Mouse (Mus musculus): ENCODE data around the gene Gm13723. TPM values are rescaled to one million over a fixed set of nuclear protein-coding genes. Genes with fewer than 3 reads are reported as not detected.

The Gm13723 gene
- not detected in 2 replicates for polyA plus RNA-seq (2012; rRNA removed)

DNA sequence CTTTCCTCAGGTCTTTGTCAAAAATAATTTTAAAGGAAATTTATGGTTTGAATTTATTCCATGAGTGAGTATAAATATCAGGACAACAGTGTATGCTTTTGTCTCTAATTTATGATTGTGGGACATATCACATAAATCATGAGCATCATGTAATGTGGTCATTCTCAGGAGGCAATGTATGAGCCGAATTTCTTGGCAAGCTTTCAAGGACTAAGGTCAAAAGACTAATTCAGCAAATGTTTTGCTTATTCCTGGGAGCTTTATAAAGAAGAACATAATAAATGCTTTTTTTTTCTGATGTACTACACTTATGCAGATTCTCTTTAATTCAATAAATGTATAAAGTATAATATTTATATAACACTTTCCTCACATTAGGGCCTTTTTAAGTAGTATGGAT is at the start of gene Gm13723:
Gm13723 (minus strand) TSS at position 101 of the 400 bp plus-strand sequence.
- H3K27me3 ChIP-seq (ENCODE audit: control insufficient read depth, insufficient read depth, low read length), result no peaks in the 10 kb centered on the region
- 11% methylated on average over 1 of the region's 1 CpGs for WGBS
- DNase-seq, result no peak
- H3K4me3 ChIP-seq (replicated peaks; ENCODE audit: insufficient read depth, low read depth, low read length), result no peak within 1 kb of the TSS
- no peaks in the 10 kb centered on the region for H3K4me1 ChIP-seq (ENCODE audit: control insufficient read depth, insufficient read depth, low read length)
- H3K27ac ChIP-seq (ENCODE audit: insufficient read depth, low read length), result no peak within 1 kb of the TSS
- TF ChIP-seq POLR2A (IDR thresholded peaks at IDR 0.05; ENCODE audit: borderline replicate concordance, insufficient read depth, low read length), result no peak
- no peak for TF ChIP-seq CTCF (IDR thresholded peaks at IDR 0.05; ENCODE audit: borderline replicate concordance, insufficient read depth, low read depth, low read length)

DNA sequence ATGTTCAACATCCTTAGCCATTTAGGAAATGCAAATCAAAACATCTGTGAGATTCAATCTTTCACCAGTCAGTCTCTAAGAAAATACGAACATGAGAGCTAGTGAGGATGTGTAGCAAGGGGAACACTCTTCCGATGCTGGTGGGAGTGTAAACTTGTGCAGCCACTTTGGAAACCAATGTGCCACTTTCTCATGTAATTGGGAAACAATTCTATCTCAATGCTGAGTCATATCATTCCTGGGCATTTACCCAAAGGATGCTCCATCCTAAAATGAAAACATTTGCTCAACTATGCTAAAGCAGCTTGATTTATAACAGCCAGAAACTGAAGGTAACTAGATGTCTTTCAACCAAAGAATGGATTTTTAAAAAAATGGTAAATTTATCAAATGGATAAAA is 31.0 kb upstream of the Gm13723 start:
- H3K4me1 ChIP-seq (ENCODE audit: control insufficient read depth, insufficient read depth, low read length), result no peaks in the 10 kb centered on the region
- no peak overlapping the region for H3K4me3 ChIP-seq (replicated peaks; ENCODE audit: insufficient read depth, low read depth, low read length)
- H3K27ac ChIP-seq (ENCODE audit: insufficient read depth, low read length), result no peak overlapping the region
- no peaks in the 10 kb centered on the region for H3K27me3 ChIP-seq (ENCODE audit: control insufficient read depth, insufficient read depth, low read length)
- TF ChIP-seq CTCF (IDR thresholded peaks at IDR 0.05; ENCODE audit: borderline replicate concordance, insufficient read depth, low read depth, low read length) (no peak), POLR2A (IDR thresholded peaks at IDR 0.05; ENCODE audit: borderline replicate concordance, insufficient read depth, low read length) (no peak)
- 86% methylated on average over 2 of the region's 2 CpGs for whole genome bisulfite sequencing
- DNase-seq, result no peak

DNA sequence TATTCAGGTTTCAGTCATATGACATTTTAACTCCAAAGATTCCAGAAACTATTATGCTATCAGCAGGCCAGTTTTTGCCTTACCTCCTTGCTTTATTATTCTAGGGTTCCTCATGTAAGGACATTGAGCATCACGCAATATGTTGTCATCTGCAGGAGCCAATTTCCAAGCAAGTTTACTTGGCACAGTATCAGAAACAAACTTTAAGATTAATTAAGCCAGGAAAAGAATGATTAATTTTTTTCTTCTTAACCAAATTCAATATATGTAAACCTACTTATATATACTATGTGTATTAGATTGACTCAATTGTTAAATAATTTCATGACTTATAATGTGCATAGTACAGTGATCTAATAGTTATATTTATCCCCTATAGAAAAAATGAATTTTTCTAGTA is 17.5 kb upstream of the Gm13723 start, which contains the start of gene Olfr1097:
Olfr1097 (minus strand) TSS at position 101 of the 400 bp plus-strand sequence.
- Histone ChIP-seq H3K4me3 (replicated peaks; ENCODE audit: insufficient read depth, low read depth, low read length) (no peak within 1 kb of the TSS), H3K27me3 (ENCODE audit: control insufficient read depth, insufficient read depth, low read length) (no peaks in the 10 kb centered on the region), H3K27ac (ENCODE audit: insufficient read depth, low read length) (no peak within 1 kb of the TSS), H3K4me1 (ENCODE audit: control insufficient read depth, insufficient read depth, low read length) (no peaks in the 10 kb centered on the region)
- TF ChIP-seq POLR2A (IDR thresholded peaks at IDR 0.05; ENCODE audit: borderline replicate concordance, insufficient read depth, low read length), result no peak
- TF ChIP-seq CTCF (IDR thresholded peaks at IDR 0.05; ENCODE audit: borderline replicate concordance, insufficient read depth, low read depth, low read length), result no peak
- 73% methylated on average over 1 of the region's 1 CpGs for WGBS
- no peak for DNase-seq

DNA sequence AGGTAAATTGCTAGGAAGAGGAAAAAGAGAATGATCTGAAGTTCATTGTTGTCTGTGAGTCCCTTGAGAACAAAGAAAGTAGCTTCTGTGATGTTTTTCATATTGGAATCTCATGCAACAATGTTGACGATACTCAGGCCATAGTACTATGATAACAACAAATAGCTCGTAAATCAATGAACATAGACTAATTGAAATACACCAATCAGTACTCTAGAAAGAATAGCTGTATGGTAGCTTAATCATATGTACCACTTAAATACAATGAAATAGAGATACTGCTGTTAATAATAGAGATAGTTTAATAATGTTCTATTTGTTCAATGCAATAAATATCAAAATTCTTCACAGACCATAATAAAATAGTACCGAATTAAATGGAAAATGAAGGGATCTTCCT is 23.0 kb downstream of the Gm13723 start, which contains the start of gene Olfr1095:
Olfr1095 (minus strand) TSS at position 101 of the 400 bp plus-strand sequence.
- Histone ChIP-seq H3K27me3 (ENCODE audit: control insufficient read depth, insufficient read depth, low read length) (no peaks in the 10 kb centered on the region), H3K4me3 (replicated peaks; ENCODE audit: insufficient read depth, low read depth, low read length) (no peak within 1 kb of the TSS), H3K4me1 (ENCODE audit: control insufficient read depth, insufficient read depth, low read length) (no peaks in the 10 kb centered on the region), H3K27ac (ENCODE audit: insufficient read depth, low read length) (no peak within 1 kb of the TSS)
- 88% methylated on average over 3 of the region's 3 CpGs for WGBS
- DNase-seq, result no peak
- no peak for TF ChIP-seq CTCF (IDR thresholded peaks at IDR 0.05; ENCODE audit: borderline replicate concordance, insufficient read depth, low read depth, low read length)
- TF ChIP-seq POLR2A (IDR thresholded peaks at IDR 0.05; ENCODE audit: borderline replicate concordance, insufficient read depth, low read length), result no peak

DNA sequence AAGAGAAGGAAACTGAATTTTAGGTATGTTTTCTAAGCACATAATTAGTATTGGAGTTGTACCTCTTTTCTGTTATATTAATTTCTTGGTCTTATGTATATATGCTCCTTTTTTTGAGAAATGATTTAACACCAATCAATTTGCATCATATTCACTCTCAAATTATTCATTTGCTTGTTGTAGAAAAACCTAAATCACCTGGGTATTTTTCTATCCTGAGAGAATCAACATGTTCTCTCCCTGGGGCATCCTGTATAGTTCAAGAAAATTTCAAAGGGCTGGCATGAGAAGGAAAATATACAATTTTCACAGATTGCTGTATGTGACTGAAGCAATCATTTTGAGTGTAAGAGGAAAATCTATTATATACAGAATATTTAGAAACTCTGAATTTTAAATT is 50.2 kb downstream of the Gm13723 start, which contains the start of gene Olfr1094:
Olfr1094 (plus strand) TSS at position 301 of the 400 bp plus-strand sequence.
- no peak within 1 kb of the TSS for H3K27ac ChIP-seq (ENCODE audit: insufficient read depth, low read length)
- H3K27me3 ChIP-seq (ENCODE audit: control insufficient read depth, insufficient read depth, low read length), result no peaks in the 10 kb centered on the region
- TF ChIP-seq POLR2A (IDR thresholded peaks at IDR 0.05; ENCODE audit: borderline replicate concordance, insufficient read depth, low read length) (no peak), CTCF (IDR thresholded peaks at IDR 0.05; ENCODE audit: borderline replicate concordance, insufficient read depth, low read depth, low read length) (no peak)
- H3K4me1 ChIP-seq (ENCODE audit: control insufficient read depth, insufficient read depth, low read length), result no peaks in the 10 kb centered on the region
- H3K4me3 ChIP-seq (replicated peaks; ENCODE audit: insufficient read depth, low read depth, low read length), result no peak within 1 kb of the TSS
- no peak for DNase-seq

Other genes starting within 250 kb of the Gm13723 start
- not detected in 2 replicates for gene Olfr1084, start 235.1 kb downstream of the Gm13723 start, polyA plus RNA-seq (2012; rRNA removed)
- not detected in 2 replicates for gene Olfr1085, start 212.8 kb downstream of the Gm13723 start, polyA plus RNA-seq (2012; rRNA removed)
- not detected in 2 replicates for gene Olfr1086, start 194.7 kb downstream of the Gm13723 start, polyA plus RNA-seq (2012; rRNA removed)
- not detected in 2 replicates for gene Olfr1087, start 176.4 kb downstream of the Gm13723 start, polyA plus RNA-seq (2012; rRNA removed)
- gene Olfr1089, start 141.1 kb downstream of the Gm13723 start, polyA plus RNA-seq (2012; rRNA removed), result not detected in 2 replicates
- gene Olfr1090, start 115.8 kb downstream of the Gm13723 start, polyA plus RNA-seq (2012; rRNA removed), result not detected in 2 replicates
- gene Olfr1093, start 92.3 kb downstream of the Gm13723 start, polyA plus RNA-seq (2012; rRNA removed), result not detected in 2 replicates
- not detected in 2 replicates for gene Olfr141, start 64.8 kb downstream of the Gm13723 start, polyA plus RNA-seq (2012; rRNA removed)
- gene Olfr1094, start 50.1 kb downstream of the Gm13723 start, polyA plus RNA-seq (2012; rRNA removed), result not detected in 2 replicates
- gene Olfr1095, start 23.1 kb downstream of the Gm13723 start, polyA plus RNA-seq (2012; rRNA removed), result not detected in 2 replicates
- not detected in 2 replicates for gene Olfr1097, start 17.4 kb upstream of the Gm13723 start, polyA plus RNA-seq (2012; rRNA removed)
- gene Olfr1098, start 49.7 kb upstream of the Gm13723 start, polyA plus RNA-seq (2012; rRNA removed), result not detected in 2 replicates
- not detected in 2 replicates for gene Olfr1099, start 85.9 kb upstream of the Gm13723 start, polyA plus RNA-seq (2012; rRNA removed)
- not detected in 2 replicates for gene Olfr1100, start 105.2 kb upstream of the Gm13723 start, polyA plus RNA-seq (2012; rRNA removed)
- not detected in 2 replicates for gene Olfr1101, start 116.4 kb upstream of the Gm13723 start, polyA plus RNA-seq (2012; rRNA removed)
- not detected in 2 replicates for gene Olfr1102, start 123.6 kb upstream of the Gm13723 start, polyA plus RNA-seq (2012; rRNA removed)
- gene Olfr1104, start 152.3 kb upstream of the Gm13723 start, polyA plus RNA-seq (2012; rRNA removed), result not detected in 2 replicates
- not detected in 2 replicates for gene Olfr1105, start 161.7 kb upstream of the Gm13723 start, polyA plus RNA-seq (2012; rRNA removed)
- gene Olfr1106, start 177.5 kb upstream of the Gm13723 start, polyA plus RNA-seq (2012; rRNA removed), result not detected in 2 replicates
- not detected in 2 replicates for gene Olfr1107, start 201.0 kb upstream of the Gm13723 start, polyA plus RNA-seq (2012; rRNA removed)
- gene Olfr1109, start 221.2 kb upstream of the Gm13723 start, polyA plus RNA-seq (2012; rRNA removed), result not detected in 2 replicates
- gene Olfr259, start 239.8 kb upstream of the Gm13723 start, polyA plus RNA-seq (2012; rRNA removed), result not detected in 2 replicates

All from cerebellum, adult 2 months (tissue).